Comparison of ENCODE assay signal across 20 mouse cellular contexts in the genomic region with DNA sequence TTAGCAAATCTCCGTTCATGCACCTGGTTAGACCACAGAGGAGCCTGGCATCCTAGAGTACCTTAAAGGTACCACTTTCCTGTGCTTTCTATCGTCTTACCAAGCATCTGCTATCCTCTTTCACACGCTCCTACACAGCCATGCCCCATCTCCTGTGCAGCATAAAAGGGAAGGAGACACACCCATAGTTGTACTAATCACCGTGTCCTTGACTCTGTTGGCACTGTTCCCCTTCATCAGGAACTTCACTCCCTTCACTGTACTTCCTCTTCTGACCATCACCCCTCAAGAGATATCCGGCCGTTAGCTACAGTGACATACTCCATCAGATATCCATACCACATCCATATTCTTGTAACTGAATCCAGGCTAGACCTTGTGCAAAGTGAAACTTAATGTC.
DNase-seq lines count a peak whose midpoint lies in the region; ATAC-seq and TF ChIP-seq lines count a peak whose summit lies in the region.
"Had no signal": no experiment of that assay in that cellular context is flagged by ENCODE, and none has a peak within 500 bp of the region (broad histone marks: within the 10 kb centered on the region; RNA-seq: fewer than 3 reads in every experiment).

No protein-coding gene starts in this region.

- peak; percentile 87 for ATAC-seq in G1E (ENCODE audit: extremely low read depth, insufficient number of reproducible peaks, low FRiP score, poor library complexity, severe bottlenecking)
- ATAC-seq in hematopoietic stem cell, adult 5-6 weeks (replicated peaks in 1 of 2; ENCODE audit: insufficient read depth in 1 of 2, low FRiP score in 2 of 2, low TSS enrichment in 1 of 2, low read depth in 1 of 2, poor library complexity in 2 of 2, severe bottlenecking in 2 of 2) = peak; percentile 86 to 91
- ATAC-seq in inflammation-experienced regulatory T-cells, adult 6 months = no peak
- ATAC-seq in activated CD4-positive, CD25-positive, alpha-beta regulatory T cell, adult 4 months = no peak
- ATAC-seq: forebrain, embryonic 15.5 days had no signal

- H3K9me3 ChIP-seq in G1E (replicated peaks) = no peaks in the 10 kb centered on the region
- H3K9me3 ChIP-seq in megakaryocyte, embryonic 14.5 days = no peaks in the 10 kb centered on the region
- H3K9me3 ChIP-seq: forebrain, embryonic 15.5 days; heart, embryonic 12.5 days; neural tube, embryonic 15.5 days had no signal

- no peak overlapping the region for H3K4me3 ChIP-seq in G1E (ENCODE audit: low read depth, low read length)
- peak overlapping the region; percentile 57 for H3K4me3 ChIP-seq in megakaryocyte, embryonic 14.5 days (replicated peaks)
- H3K4me3 ChIP-seq: forebrain, embryonic 15.5 days; heart, embryonic 12.5 days; neural tube, embryonic 15.5 days had no signal

- TF ChIP-seq CTCF in G1E (IDR thresholded peaks at IDR 0.05; ENCODE audit: low read depth, low read length) = no peak

- no peaks in the 10 kb centered on the region for H3K36me3 ChIP-seq in G1E (replicated peaks)
- H3K36me3 ChIP-seq in megakaryocyte, embryonic 14.5 days (replicated peaks; ENCODE audit: low read length) = no peaks in the 10 kb centered on the region
- H3K36me3 ChIP-seq: forebrain, embryonic 15.5 days; heart, embryonic 12.5 days; neural tube, embryonic 15.5 days had no signal

- peaks cover 19% of the 10 kb centered on the region for H3K4me1 ChIP-seq in G1E (ENCODE audit: insufficient read depth, low read depth, low read length)
- H3K4me1 ChIP-seq in megakaryocyte, embryonic 14.5 days = peaks cover 26% of the 10 kb centered on the region
- H3K4me1 ChIP-seq: heart, embryonic 12.5 days had no signal

- H3K27me3 ChIP-seq in G1E (ENCODE audit: insufficient read depth, low read length) = peaks cover 6% of the 10 kb centered on the region; the same call in 1 of the 2 replicates
- no peaks in the 10 kb centered on the region for H3K27me3 ChIP-seq in megakaryocyte, embryonic 14.5 days (replicated peaks)
- H3K27me3 ChIP-seq: CH12.LX; forebrain, embryonic 15.5 days; heart, embryonic 12.5 days; neural tube, embryonic 15.5 days had no signal

- peak; percentile 13 for DNase-seq in adrenal gland, postnatal 14 days
- no peak for DNase-seq in adrenal gland, adult 8-10 months
- DNase-seq in G1E (ENCODE audit: low spot score) = peak; percentile 15
- no peak for DNase-seq in thymus, postnatal 10 days (ENCODE audit: low spot score in 2 of 2)
- DNase-seq: adrenal gland, adult 2 months; cerebellum, adult 9-11 months; embryo, embryonic 11 days; gastrocnemius, postnatal 14 days; heart, postnatal 36 days; left cerebral cortex, postnatal 4 days; lung, adult 2 months; retina, postnatal 1 day had no signal

Comparison
In these comparisons a context has a peak if more than half of its experiments do, and no peak if none do; other contexts are left out.
1. DNase-seq: peak in adrenal gland, postnatal 14 days (single experiment) and G1E (single experiment); none in adrenal gland, adult 8-10 months (single experiment) and thymus, postnatal 10 days (0 of 2).
2. ATAC-seq: peak in G1E (single experiment) and hematopoietic stem cell, adult 5-6 weeks (2 of 2); none in inflammation-experienced regulatory T-cells, adult 6 months (single experiment) and activated CD4-positive, CD25-positive, alpha-beta regulatory T cell, adult 4 months (single experiment).